Mouse (Mus musculus) lung, embryonic 14.5 days (tissue): ENCODE data around the gene Slit3. TPM values are rescaled to one million over a fixed set of nuclear protein-coding genes. Genes with fewer than 3 reads are reported as not detected.

ENCODE experiments used
- ATAC-seq: fragments of 200-750 bp; cut with Nextera tagmentation; 2 replicates; pipeline ENCODE4 v1.8.0; 2017; ENCODE audit warnings: mild to moderate bottlenecking, moderate TSS enrichment, moderate library complexity; ENCODE audit not compliant: insufficient read depth
- DNase-seq: peaks from one replicate; pipeline ENCODE4 v3.0.0-alpha.2; 2015
- H3K27ac ChIP-seq: fragments of 300-500 bp; sonication (generic); 2 replicates; pipeline ENCODE4 v1.5.1; 2014; ENCODE audit warnings: low read depth, mild to moderate bottlenecking, moderate library complexity
- H3K27me3 ChIP-seq: fragments of 300-500 bp; sonication (generic); 2 replicates; pipeline ENCODE4 v1.6.1; 2014; ENCODE audit warnings: low read length, control low read depth; ENCODE audit not compliant: insufficient read depth
- H3K36me3 ChIP-seq: fragments of 300-500 bp; sonication (generic); 2 replicates; pipeline ENCODE4 v1.6.1; 2014; ENCODE audit warnings: control low read depth; ENCODE audit not compliant: insufficient read depth
- H3K4me1 ChIP-seq: fragments of 300-500 bp; sonication (generic); 2 replicates; pipeline ENCODE4 v1.6.1; 2014; ENCODE audit warnings: antibody characterized with exemption, control low read depth; ENCODE audit not compliant: insufficient read depth
- H3K4me2 ChIP-seq: fragments of 300-500 bp; sonication (generic); 2 replicates; pipeline ENCODE4 v1.6.1; 2014; ENCODE audit warnings: mild to moderate bottlenecking
- H3K4me3 ChIP-seq: fragments of 300-500 bp; sonication (generic); 2 replicates; pipeline ENCODE4 v1.5.1; 2014; ENCODE audit warnings: low read depth, low read length
- H3K9ac ChIP-seq: fragments of 300-500 bp; sonication (generic); 2 replicates; pipeline ENCODE4 v1.6.1; 2014
- H3K9me3 ChIP-seq: fragments of 300-500 bp; sonication (generic); 2 replicates; pipeline ENCODE4 v1.6.1; 2016; ENCODE audit warnings: low read depth, low read length, control low read depth
- CTCF ChIP-seq: IDR thresholded peaks from 2 replicates; pipeline ENCODE4 v1.5.1; 2016; ENCODE audit warnings: antibody characterized with exemption, low read depth
- WGBS: fragments of 180-500 bp; shearing (Covaris S2); extraction: QIAGEN DNeasy Blood & Tissue Kit; methylation state at CpG from one replicate; pipeline ENCODE4 v1.1.7; 2014; 5-methylcytosine and 5-hydroxymethylcytosine counted together
- polyA plus RNA-seq: library from polyadenylated mRNA; unstranded; fragments of >200 nt; fragmentation: Nextera tagmentation; extraction: Ambion mirVana; gene quantifications from 2 replicates; pipeline ENCODE4 v1.2.1, GENCODE M21; 2014

Slit3 gene
- polyA plus RNA-seq, 1 experiment from 2014 or later: 37.3 TPM

- WGBS: 75% methylated on average over 4 of the region's 4 CpGs
These were observed 486.2 kb downstream of the Slit3 start for GRCm38 (mm10) chr11:35607191-35607590.

GRCm38 (mm10) chr11:35608794-35609193 is 487.8 kb downstream of the Slit3 start:
- ATAC-seq (no peak), DNase-seq (no peak)
- H3K4me2 ChIP-seq: no peak overlapping the region
- WGBS: 72% methylated on average over 5 of the region's 5 CpGs
- H3K27ac ChIP-seq: no peak overlapping the region
- no peaks in the 10 kb centered on the region for H3K27me3 ChIP-seq
- H3K4me3 ChIP-seq: no peak overlapping the region
- no peaks in the 10 kb centered on the region for H3K36me3 ChIP-seq
- no peak overlapping the region for H3K9ac ChIP-seq
- H3K4me1 ChIP-seq: 0 out of 2 replicates have a peak, but pooled peaks cover 3% of the 10 kb centered on the region
- H3K9me3 ChIP-seq: no peaks in the 10 kb centered on the region
- no peak for TF ChIP-seq CTCF

More at GRCm38 (mm10) chr11:35607191-35607590, 486.2 kb downstream of the Slit3 start:
- ATAC-seq (no peak), DNase-seq (no peak)
- H3K9me3 ChIP-seq: no peaks in the 10 kb centered on the region
- H3K9ac ChIP-seq: no peak overlapping the region
- H3K27me3 ChIP-seq: no peaks in the 10 kb centered on the region
- TF ChIP-seq CTCF: no peak
- H3K27ac ChIP-seq: no peak overlapping the region
- H3K4me2 ChIP-seq: no peak overlapping the region
- H3K4me1 ChIP-seq: no peaks in the 10 kb centered on the region
- no peak overlapping the region for H3K4me3 ChIP-seq
- no peaks in the 10 kb centered on the region for H3K36me3 ChIP-seq

GRCm38 (mm10) chr11:35612262-35612896 is 491.4 kb downstream of the Slit3 start:
- no peak overlapping the region for H3K4me2 ChIP-seq

GRCm38 (mm10) chr11:35614530-35614929 is 493.5 kb downstream of the Slit3 start:
- no peaks in the 10 kb centered on the region for H3K27me3 ChIP-seq
- WGBS: 43% methylated on average over 3 of the region's 3 CpGs
- no peak overlapping the region for H3K27ac ChIP-seq
- no peak for ATAC-seq
- H3K9me3 ChIP-seq: no peaks in the 10 kb centered on the region
- DNase-seq: no peak
- H3K36me3 ChIP-seq: 0 out of 2 replicates have a peak, but pooled peaks cover 5% of the 10 kb centered on the region
- H3K9ac ChIP-seq: no peak overlapping the region
- no peak overlapping the region for H3K4me3 ChIP-seq
- no peak overlapping the region for H3K4me2 ChIP-seq
- TF ChIP-seq CTCF: no peak
- 0 out of 2 replicates have a peak, but pooled peaks cover 3% of the 10 kb centered on the region for H3K4me1 ChIP-seq

More at GRCm38 (mm10) chr11:35612262-35612896, 491.4 kb downstream of the Slit3 start:
- no peak overlapping the region for H3K9ac ChIP-seq
- H3K27ac ChIP-seq: no peak overlapping the region
- ATAC-seq: no peak
- no peak for DNase-seq
- no peak for TF ChIP-seq CTCF
- WGBS: 59% methylated on average over 13 of the region's 13 CpGs
- H3K9me3 ChIP-seq: no peaks in the 10 kb centered on the region
- H3K27me3 ChIP-seq: no peaks in the 10 kb centered on the region
- H3K36me3 ChIP-seq: 0 out of 2 replicates have a peak, but pooled peaks cover 5% of the 10 kb centered on the region
- H3K4me1 ChIP-seq: 0 out of 2 replicates have a peak, but pooled peaks cover 3% of the 10 kb centered on the region
- no peak overlapping the region for H3K4me3 ChIP-seq

- Histone ChIP-seq H3K27ac (no peak overlapping the region), H3K4me2 (no peak overlapping the region), H3K4me1 (no peaks in the 10 kb centered on the region), H3K27me3 (no peaks in the 10 kb centered on the region), H3K4me3 (no peak overlapping the region), H3K36me3 (0 out of 2 replicates have a peak, but pooled peaks cover 7% of the 10 kb centered on the region), H3K9ac (no peak overlapping the region), H3K9me3 (no peaks in the 10 kb centered on the region)
- no peak for TF ChIP-seq CTCF
- WGBS: 87% methylated on average over 14 of the region's 14 CpGs
- DNase-seq (no peak), ATAC-seq (no peak)
These were observed 498.4 kb downstream of the Slit3 start for GRCm38 (mm10) chr11:35619421-35619820.

GRCm38 (mm10) chr11:35622736-35623135 is 501.7 kb downstream of the Slit3 start:
- no peak for TF ChIP-seq CTCF
- no peaks in the 10 kb centered on the region for H3K9me3 ChIP-seq
- no peaks in the 10 kb centered on the region for H3K4me1 ChIP-seq
- no peak overlapping the region for H3K4me2 ChIP-seq
- WGBS: 84% methylated on average over 3 of the region's 3 CpGs
- ATAC-seq (no peak), DNase-seq (no peak)
- 0 out of 2 replicates have a peak, but pooled peaks cover 12% of the 10 kb centered on the region for H3K36me3 ChIP-seq
- H3K27ac ChIP-seq: no peak overlapping the region
- no peak overlapping the region for H3K9ac ChIP-seq
- H3K27me3 ChIP-seq: no peaks in the 10 kb centered on the region
- no peak overlapping the region for H3K4me3 ChIP-seq

GRCm38 (mm10) chr11:35624515-35625270 is 503.7 kb downstream of the Slit3 start:
- no peak for TF ChIP-seq CTCF
- Histone ChIP-seq H3K9me3 (no peaks in the 10 kb centered on the region), H3K27me3 (no peaks in the 10 kb centered on the region), H3K4me3 (no peak overlapping the region), H3K4me1 (no peaks in the 10 kb centered on the region), H3K27ac (no peak overlapping the region), H3K9ac (no peak overlapping the region), H3K4me2 (no peak overlapping the region), H3K36me3 (peaks cover 14% of the 10 kb centered on the region; the same call in 1 of the 2 replicates)
- ATAC-seq: no peak
- DNase-seq: no peak
- WGBS: 68% methylated on average over 21 of the region's 21 CpGs
